8 mouse cellular contexts compared by ENCODE assay signal in genomic region chr10:109921368-109921767, GRCm38 (mm10).
DNase-seq lines count a peak whose midpoint lies in the region; ATAC-seq lines count a peak whose summit lies in the region.

No protein-coding gene starts in this region.

- no peaks in the 10 kb centered on the region for H3K4me1 ChIP-seq in kidney, embryonic 14.5 days (ENCODE audit: control insufficient read depth, insufficient read depth, low read length)
- peaks cover 8% of the 10 kb centered on the region; the same call in 1 of the 2 replicates for H3K4me1 ChIP-seq in forebrain, embryonic 13.5 days
- H3K4me1 ChIP-seq in hindbrain, embryonic 15.5 days (replicated peaks) = peaks cover 9% of the 10 kb centered on the region
- H3K4me1 ChIP-seq in midbrain, embryonic 15.5 days = peaks cover 8% of the 10 kb centered on the region

- H3K36me3 ChIP-seq in kidney, embryonic 14.5 days (ENCODE audit: control insufficient read depth, insufficient read depth, low read length) = no peaks in the 10 kb centered on the region
- no peaks in the 10 kb centered on the region for H3K36me3 ChIP-seq in forebrain, embryonic 13.5 days (ENCODE audit: poor library complexity, severe bottlenecking)
- no peaks in the 10 kb centered on the region for H3K36me3 ChIP-seq in hindbrain, embryonic 15.5 days
- H3K36me3 ChIP-seq in midbrain, embryonic 15.5 days (replicated peaks) = no peaks in the 10 kb centered on the region

- no peaks in the 10 kb centered on the region for H3K27me3 ChIP-seq in kidney, embryonic 14.5 days (ENCODE audit: control insufficient read depth, insufficient read depth, low read length)
- H3K27me3 ChIP-seq in forebrain, embryonic 13.5 days = no peaks in the 10 kb centered on the region
- no peaks in the 10 kb centered on the region for H3K27me3 ChIP-seq in hindbrain, embryonic 15.5 days
- no peaks in the 10 kb centered on the region for H3K27me3 ChIP-seq in midbrain, embryonic 15.5 days (replicated peaks)

- no peak for DNase-seq in kidney, adult 8-10 months
- no peak for DNase-seq in cerebellum, adult 8-10 months

- WGBS in kidney, embryonic 14.5 days = 45% methylated on average over 11 of the region's 11 CpGs
- WGBS in forebrain, embryonic 13.5 days = 63% methylated on average over 11 of the region's 11 CpGs
- 50% methylated on average over 11 of the region's 11 CpGs for WGBS in hindbrain, embryonic 15.5 days
- 49% methylated on average over 11 of the region's 11 CpGs for WGBS in midbrain, embryonic 15.5 days

- no peak overlapping the region for H3K4me3 ChIP-seq in kidney, embryonic 14.5 days (ENCODE audit: low read length)
- H3K4me3 ChIP-seq in forebrain, embryonic 13.5 days = no peak overlapping the region
- H3K4me3 ChIP-seq in hindbrain, embryonic 15.5 days = no peak overlapping the region
- no peak overlapping the region for H3K4me3 ChIP-seq in midbrain, embryonic 15.5 days

- H3K4me2 ChIP-seq in kidney, embryonic 14.5 days (replicated peaks; ENCODE audit: low read depth, low read length) = peak overlapping the region; percentile 18; the same call in 1 of the 2 replicates
- no peak overlapping the region for H3K4me2 ChIP-seq in forebrain, embryonic 13.5 days
- H3K4me2 ChIP-seq in hindbrain, embryonic 15.5 days = peak overlapping the region; percentile 28
- peak overlapping the region; percentile 22; the same call in 1 of the 2 replicates for H3K4me2 ChIP-seq in midbrain, embryonic 15.5 days

- 0 out of 2 replicates have a peak, but pooled peaks have one; percentile 21 for ATAC-seq in kidney, embryonic 14.5 days (ENCODE audit: low FRiP score, low TSS enrichment)
- ATAC-seq in forebrain, embryonic 13.5 days = peak; percentile 31
- ATAC-seq in hindbrain, embryonic 15.5 days (ENCODE audit: low FRiP score, low read depth) = no peak
- ATAC-seq in midbrain, embryonic 15.5 days (replicated peaks) = peak; percentile 61; the same call in 1 of the 2 replicates
- no peak for ATAC-seq in inflammation-experienced regulatory T-cells, adult 6 months
- ATAC-seq in CD4-positive, CD25-positive, alpha-beta regulatory T cell, adult 4 months = no peak

- H3K9me3 ChIP-seq in kidney, embryonic 14.5 days (ENCODE audit: control insufficient read depth, low read length) = no peaks in the 10 kb centered on the region
- H3K9me3 ChIP-seq in forebrain, embryonic 13.5 days (replicated peaks) = no peaks in the 10 kb centered on the region
- no peaks in the 10 kb centered on the region for H3K9me3 ChIP-seq in hindbrain, embryonic 15.5 days
- H3K9me3 ChIP-seq in midbrain, embryonic 15.5 days = no peaks in the 10 kb centered on the region

- H3K27ac ChIP-seq in kidney, embryonic 14.5 days (ENCODE audit: low read depth, low read length) = no peak overlapping the region
- no peak overlapping the region for H3K27ac ChIP-seq in forebrain, embryonic 13.5 days
- H3K27ac ChIP-seq in hindbrain, embryonic 15.5 days (replicated peaks) = no peak overlapping the region; the same call in 1 of the 2 replicates
- no peak overlapping the region for H3K27ac ChIP-seq in midbrain, embryonic 15.5 days

- H3K9ac ChIP-seq in kidney, embryonic 14.5 days (ENCODE audit: low read depth, low read length) = no peak overlapping the region
- H3K9ac ChIP-seq in forebrain, embryonic 13.5 days = no peak overlapping the region
- no peak overlapping the region for H3K9ac ChIP-seq in hindbrain, embryonic 15.5 days
- H3K9ac ChIP-seq in midbrain, embryonic 15.5 days = no peak overlapping the region

Comparison
In these comparisons a context has a peak if more than half of its experiments do, and no peak if none do; other contexts are left out.
1. ATAC-seq: peak in kidney, embryonic 14.5 days (single experiment), forebrain, embryonic 13.5 days (single experiment) and midbrain, embryonic 15.5 days (single experiment); none in hindbrain, embryonic 15.5 days (single experiment), inflammation-experienced regulatory T-cells, adult 6 months (single experiment) and CD4-positive, CD25-positive, alpha-beta regulatory T cell, adult 4 months (single experiment).